Mouse (Mus musculus) adrenal gland, postnatal 36 days (tissue): ENCODE results near the gene Barhl1. TPM values are rescaled to one million over a fixed set of nuclear protein-coding genes. Genes with fewer than 3 reads are reported as not detected.

Experiments
- DNase-seq, 2 experiments: peaks; one replicate each; pipeline ENCODE4 v3.0.0; 2021; ENCODE audit warnings: mixed read lengths in 1 of 2
- total RNA-seq, 2 experiments: library from RNA; stranded (reverse); gene quantifications; 2 replicates each; pipeline ENCODE4 v1.2.3; 2021

Gene Barhl1
- total RNA-seq, 2 experiments from 2014 or later: not detected

GRCm38 (mm10) chr2:28911331-28912038, 5.0 kb downstream of the Barhl1 start:
- DNase-seq: no peak

GRCm38 (mm10) chr2:28910877-28911276, 5.6 kb downstream of the Barhl1 start:
- no peak for DNase-seq

- DNase-seq: no peak
Measured at GRCm38 (mm10) chr2:28909818-28910710, 6.4 kb downstream of the Barhl1 start.

- DNase-seq: no peak
Measured at GRCm38 (mm10) chr2:28909186-28909817, 7.2 kb downstream of the Barhl1 start.

GRCm38 (mm10) chr2:28908389-28909153, 7.9 kb downstream of the Barhl1 start:
- peak; percentile 45 to 63 for DNase-seq

- DNase-seq: peak in 1 of 2 experiments; percentile 11
Measured at GRCm38 (mm10) chr2:28907691-28908388, 8.6 kb downstream of the Barhl1 start.

GRCm38 (mm10) chr2:28905561-28905960, 10.9 kb downstream of the Barhl1 start:
- DNase-seq: peak; percentile 24 to 64

GRCm38 (mm10) chr2:28904786-28905185, 11.7 kb downstream of the Barhl1 start:
- peak; percentile 47 to 51 for DNase-seq

- DNase-seq: peak in 1 of 2 experiments; percentile 35
Measured at GRCm38 (mm10) chr2:28903871-28904270, 12.6 kb downstream of the Barhl1 start.

GRCm38 (mm10) chr2:28902291-28902690, 14.2 kb downstream of the Barhl1 start:
- no peak for DNase-seq

- DNase-seq: no peak
Measured at GRCm38 (mm10) chr2:28897340-28897899, 19.0 kb downstream of the Barhl1 start.

- no peak for DNase-seq
Measured at GRCm38 (mm10) chr2:28895876-28896275, 20.6 kb downstream of the Barhl1 start.

- DNase-seq: no peak
Measured at GRCm38 (mm10) chr2:28893526-28893925, 22.9 kb downstream of the Barhl1 start.

GRCm38 (mm10) chr2:28892796-28893195, 23.7 kb downstream of the Barhl1 start:
- DNase-seq: no peak

GRCm38 (mm10) chr2:28884914-28885313, 31.6 kb downstream of the Barhl1 start:
- no peak for DNase-seq

GRCm38 (mm10) chr2:28882826-28883485, 33.5 kb downstream of the Barhl1 start:
- peak in 1 of 2 experiments; percentile 15 for DNase-seq

- DNase-seq: no peak
Measured at GRCm38 (mm10) chr2:28882047-28882446, 34.4 kb downstream of the Barhl1 start.

- DNase-seq: peak; percentile 18 to 20
Measured at GRCm38 (mm10) chr2:28881275-28881674, 35.2 kb downstream of the Barhl1 start.

GRCm38 (mm10) chr2:28875554-28875953, 40.9 kb downstream of the Barhl1 start:
- DNase-seq: no peak

GRCm38 (mm10) chr2:28867495-28867894, 49.0 kb downstream of the Barhl1 start:
- DNase-seq: no peak
